Mouse (Mus musculus) layer of hippocampus, adult 6 months (tissue): ENCODE data around the gene Mamdc2. TPM values are rescaled to one million over a fixed set of nuclear protein-coding genes. Genes with fewer than 3 reads are reported as not detected.

Source experiments
- long read RNA-seq, 2 experiments: library from polyadenylated mRNA; unstranded; transcript quantifications; one replicate each; pipeline ENCODE4 v2.0.0; 2019 to 2020
- polyA plus RNA-seq: library from polyadenylated mRNA; unstranded; fragments of <200 nt; fragmentation: Nextera tagmentation; gene quantifications from 2 replicates; pipeline ENCODE4 v1.2.3, GENCODE M21; 2021

The Mamdc2 gene
- 0.83 and 1.5 TPM in 2 replicates for polyA plus RNA-seq
- long read RNA-seq, experiment 1, result 0 reads
- long read RNA-seq, experiment 2, transcript Mamdc2-201 (14 exons, 3,414 nt), result major isoform, 12 of 15 reads
- long read RNA-seq, experiment 2, partial matches to known transcripts, result 1 of 15 reads
- long read RNA-seq, experiment 2, other reads (novel, unspliced or antisense), result 1 of 15 reads

GRCm38 (mm10) chr19:23447988-23448497, at the start of gene Mamdc2:
TSS of gene Mamdc2 (minus strand) at chr19:23448442.

GRCm38 (mm10) chr19:23273355-23274053, 174.7 kb downstream of the Mamdc2 start, which contains the start of gene Smc5:
TSS of gene Smc5 (minus strand) at chr19:23273897.

Other genes with a start within 250 kb of the Mamdc2 start
- gene Smc5, start 174.5 kb downstream of the Mamdc2 start, polyA plus RNA-seq, result 5.3 and 6.3 TPM in 2 replicates
- 4.5 and 6.9 TPM in 2 replicates for gene 1700028P14Rik, start 204.4 kb upstream of the Mamdc2 start, polyA plus RNA-seq
- gene Ptar1, start 239.0 kb upstream of the Mamdc2 start, polyA plus RNA-seq, result 59.0 and 71.9 TPM in 2 replicates